ENCODE assay signal across 9 mouse cellular contexts in genomic region chr13:18947686-18948085, GRCm38 (mm10). TPM values are rescaled to one million over a fixed set of nuclear protein-coding genes. Genes with fewer than 3 reads are reported as not detected.
DNase-seq lines count a peak whose midpoint lies in the region; ATAC-seq and TF ChIP-seq lines count a peak whose summit lies in the region.
"Had no signal": no experiment of that assay in that cellular context is flagged by ENCODE, and none has a peak within 500 bp of the region (broad histone marks: within the 10 kb centered on the region; RNA-seq: fewer than 3 reads in every experiment).

No protein-coding gene starts in this region.

- peak overlapping the region; percentile 86 for H3K4me3 ChIP-seq in megakaryocyte, embryonic 14.5 days (replicated peaks)
- peak overlapping the region; percentile 69 for H3K4me3 ChIP-seq in embryonic fibroblast, embryonic 13.5 days (ENCODE audit: insufficient read depth, low read length)
- peak overlapping the region; percentile 65 for H3K4me3 ChIP-seq in limb, embryonic 10.5 days
- H3K4me3 ChIP-seq in small intestine, adult 2 months (ENCODE audit: low read depth, low read length): peak overlapping the region; percentile 60

- no peak for TF ChIP-seq POLR2A in embryonic fibroblast, embryonic 13.5 days (IDR thresholded peaks at IDR 0.05; ENCODE audit: low read depth, low read length)
- no peak for TF ChIP-seq POLR2A in small intestine, adult 2 months (IDR thresholded peaks at IDR 0.05; ENCODE audit: low read depth, low read length)

- peaks cover 11% of the 10 kb centered on the region for H3K4me1 ChIP-seq in megakaryocyte, embryonic 14.5 days
- 0 out of 2 replicates have a peak, but pooled peaks cover 4% of the 10 kb centered on the region for H3K4me1 ChIP-seq in embryonic fibroblast, embryonic 13.5 days (ENCODE audit: control insufficient read depth, insufficient read depth, low read length)
- peaks cover 17% of the 10 kb centered on the region for H3K4me1 ChIP-seq in limb, embryonic 10.5 days
- H3K4me1 ChIP-seq in small intestine, adult 2 months (ENCODE audit: control insufficient read depth, insufficient read depth, insufficient read length, low read length): 0 out of 2 replicates have a peak, but pooled peaks cover 5% of the 10 kb centered on the region

- TF ChIP-seq CTCF in embryonic fibroblast, embryonic 13.5 days (IDR thresholded peaks at IDR 0.05; ENCODE audit: borderline replicate concordance, insufficient read depth, low read length): no peak
- no peak for TF ChIP-seq CTCF in small intestine, adult 2 months (IDR thresholded peaks at IDR 0.05; ENCODE audit: extremely low read depth, insufficient read length, insufficient replicate concordance, low read depth, low read length)

- no peaks in the 10 kb centered on the region for H3K36me3 ChIP-seq in megakaryocyte, embryonic 14.5 days (replicated peaks; ENCODE audit: low read length)
- H3K36me3 ChIP-seq in limb, embryonic 10.5 days: no peaks in the 10 kb centered on the region
- H3K36me3 ChIP-seq in small intestine, adult 2 months (ENCODE audit: control insufficient read depth, insufficient read depth, low read length): no peaks in the 10 kb centered on the region

- no peak for DNase-seq in limb, embryonic 10.5 days (ENCODE audit: low spot score)
- DNase-seq in adrenal gland, adult 8-10 months: no peak
- no peak for DNase-seq in MN1 (ENCODE audit: low spot score)
- DNase-seq in kidney, postnatal 4 days: no peak

- H3K27ac ChIP-seq in embryonic fibroblast, embryonic 13.5 days (ENCODE audit: insufficient read depth, low read length): no peak overlapping the region
- no peak overlapping the region for H3K27ac ChIP-seq in limb, embryonic 10.5 days
- H3K27ac ChIP-seq in small intestine, adult 2 months (ENCODE audit: insufficient read depth, low read depth, low read length): no peak overlapping the region

- peaks cover 18% of the 10 kb centered on the region for H3K9me3 ChIP-seq in megakaryocyte, embryonic 14.5 days
- no peaks in the 10 kb centered on the region for H3K9me3 ChIP-seq in limb, embryonic 10.5 days (replicated peaks)

- H3K27me3 ChIP-seq in megakaryocyte, embryonic 14.5 days (replicated peaks): peaks cover 41% of the 10 kb centered on the region
- peaks cover 41% of the 10 kb centered on the region for H3K27me3 ChIP-seq in limb, embryonic 10.5 days (ENCODE audit: low read depth, poor library complexity, severe bottlenecking)
- H3K27me3 ChIP-seq in small intestine, adult 2 months (ENCODE audit: control insufficient read depth, insufficient read depth, low read length): peaks cover 7% of the 10 kb centered on the region

- 16% methylated on average over 5 of the region's 5 CpGs for WGBS in limb, embryonic 10.5 days
- WGBS in small intestine, adult 2 months: 18% methylated on average over 5 of the region's 5 CpGs

- no peak for ATAC-seq in megakaryocyte, adult 5-6 weeks (ENCODE audit: poor library complexity, severe bottlenecking)

RNA-seq across cellular contexts. Expression of gene Amph, which starts 0.3 kb away (rescaled TPM):
- not detected in 2 replicates for polyA plus RNA-seq in megakaryocyte, embryonic 14.5 days (2012; ENCODE audit: insufficient read depth, low replicate concordance)
- not detected in 2 replicates for total RNA-seq in megakaryocyte, adult 5-6 weeks (2015)
- not detected in 2 replicates for total RNA-seq in megakaryocyte, adult 5-6 weeks (2017)
- polyA plus RNA-seq in embryonic fibroblast, embryonic 13.5 days (2011; ENCODE audit: insufficient read length, low read depth, missing spikeins): 0.63 TPM in 1 of 2 replicates, not detected in the other
- 0.97 and 1.0 TPM in 2 replicates for polyA plus RNA-seq in limb, embryonic 10.5 days (2016; fragmentation: Nextera tagmentation; extraction: Ambion mirVana)
- 0.55 and 0.76 TPM in 2 replicates for polyA plus RNA-seq in small intestine, adult 2 months (2012; rRNA removed)
- total RNA-seq in adrenal gland, adult 8-10 months (2022): 10 to 100 TPM in 2 of 4 experiments, 1 to 10 TPM in 2; 7.8 to 13.6 (median 11.2) TPM
- total RNA-seq: neutrophil, adult 5-6 weeks had no signal
